Mouse (Mus musculus): ENCODE results near the gene Hmg20a. TPM values are rescaled to one million over a fixed set of nuclear protein-coding genes. Genes with fewer than 3 reads are reported as not detected.
A peak's percentile ranks its signal among the peaks of the same experiment; 100 is the strongest.

Gene Hmg20a
- total RNA-seq (2021), result 10 to 100 TPM; 72.2 to 78.2 TPM
- long read RNA-seq, transcript Hmg20a-201 (10 exons, 3,778 nt), result major isoform, 51 of 78 reads
- long read RNA-seq, partial matches to known transcripts, result 17 of 78 reads
- long read RNA-seq, other reads (novel, unspliced or antisense), result 7 of 78 reads

GRCm38 (mm10) chr9:56417948-56418737 is at the start of gene Hmg20a, which contains the start of gene Peak1:
Hmg20a (plus strand) TSS chr9:56418609.
Peak1 (minus strand) TSS chr9:56418067.
- DNase-seq (ENCODE audit: low spot score in 2 of 2), result peak; percentile 100

GRCm38 (mm10) chr9:56368814-56369213 is 49.6 kb upstream of the Hmg20a start:
- DNase-seq (ENCODE audit: low spot score in 2 of 2), result no peak

- DNase-seq (ENCODE audit: low spot score in 2 of 2), result no peak
Measured at GRCm38 (mm10) chr9:56370710-56371109, 47.7 kb upstream of the Hmg20a start.

- peak in 1 of 2 experiments; percentile 15 for DNase-seq (ENCODE audit: low spot score in 2 of 2)
Measured at GRCm38 (mm10) chr9:56374401-56374800, 44.0 kb upstream of the Hmg20a start.

GRCm38 (mm10) chr9:56382786-56383185 is 35.6 kb upstream of the Hmg20a start:
- DNase-seq (ENCODE audit: low spot score in 2 of 2), result no peak

GRCm38 (mm10) chr9:56392857-56393256 is 25.6 kb upstream of the Hmg20a start:
- no peak for DNase-seq (ENCODE audit: low spot score in 2 of 2)

- DNase-seq (ENCODE audit: low spot score in 2 of 2), result peak in 1 of 2 experiments; percentile 17
Measured at GRCm38 (mm10) chr9:56396306-56396705, 22.1 kb upstream of the Hmg20a start.

GRCm38 (mm10) chr9:56404619-56405018 is 13.8 kb upstream of the Hmg20a start:
- no peak for DNase-seq (ENCODE audit: low spot score in 2 of 2)

- no peak for DNase-seq (ENCODE audit: low spot score in 2 of 2)
Measured at GRCm38 (mm10) chr9:56409928-56410327, 8.5 kb upstream of the Hmg20a start.

- DNase-seq (ENCODE audit: low spot score in 2 of 2), result no peak
Measured at GRCm38 (mm10) chr9:56412716-56413115, 5.7 kb upstream of the Hmg20a start.

GRCm38 (mm10) chr9:56414322-56414721 is 4.1 kb upstream of the Hmg20a start:
- no peak for DNase-seq (ENCODE audit: low spot score in 2 of 2)

- no peak for DNase-seq (ENCODE audit: low spot score in 2 of 2)
Measured at GRCm38 (mm10) chr9:56415393-56415792, 3.0 kb upstream of the Hmg20a start.

- DNase-seq (ENCODE audit: low spot score in 2 of 2), result no peak
Measured at GRCm38 (mm10) chr9:56415935-56416607, 2.3 kb upstream of the Hmg20a start.

- DNase-seq (ENCODE audit: low spot score in 2 of 2), result peak; percentile 71 to 82
Measured at GRCm38 (mm10) chr9:56417415-56417947, 928 bp upstream of the Hmg20a start.

- peak; percentile 75 to 86 for DNase-seq (ENCODE audit: low spot score in 2 of 2)
Measured at GRCm38 (mm10) chr9:56418738-56419239, 380 bp downstream of the Hmg20a start.

- DNase-seq (ENCODE audit: low spot score in 2 of 2), result no peak
Measured at GRCm38 (mm10) chr9:56420236-56420635, 1.8 kb downstream of the Hmg20a start.

- no peak for DNase-seq (ENCODE audit: low spot score in 2 of 2)
Measured at GRCm38 (mm10) chr9:56420892-56421601, 2.6 kb downstream of the Hmg20a start.

GRCm38 (mm10) chr9:56421991-56422390 is 3.6 kb downstream of the Hmg20a start:
- no peak for DNase-seq (ENCODE audit: low spot score in 2 of 2)

- no peak for DNase-seq (ENCODE audit: low spot score in 2 of 2)
Measured at GRCm38 (mm10) chr9:56424861-56425260, 6.5 kb downstream of the Hmg20a start.

- DNase-seq (ENCODE audit: low spot score in 2 of 2), result peak; percentile 22 to 47
Measured at GRCm38 (mm10) chr9:56435821-56436526, 17.6 kb downstream of the Hmg20a start.

Data from layer of hippocampus, adult 18-20 months (tissue).